Mouse (Mus musculus) forebrain, embryonic 15.5 days (tissue): Measurements from ENCODE around the gene C2cd5. TPM values are rescaled to one million over a fixed set of nuclear protein-coding genes. Genes with fewer than 3 reads are reported as not detected.

ENCODE experiments used
- ATAC-seq: fragments of 200-750 bp; cut with Nextera tagmentation; replicated peaks from 2 replicates; pipeline ENCODE4 v1.8.0; 2017; ENCODE audit warnings: mild to moderate bottlenecking, moderate TSS enrichment, moderate library complexity
- H3K27ac ChIP-seq: fragments of 300-500 bp; sonication (generic); replicated peaks from 2 replicates; pipeline ENCODE4 v1.5.1; 2015; ENCODE audit warnings: mild to moderate bottlenecking, inconsistent platforms
- H3K27me3 ChIP-seq: fragments of 300-500 bp; sonication (generic); 2 replicates; pipeline ENCODE4 v1.6.1; 2015; ENCODE audit warnings: inconsistent platforms
- H3K36me3 ChIP-seq: fragments of 300-500 bp; sonication (generic); 2 replicates; pipeline ENCODE4 v1.6.1; 2015; ENCODE audit warnings: mild to moderate bottlenecking, inconsistent platforms
- H3K4me1 ChIP-seq: fragments of 300-500 bp; sonication (generic); 2 replicates; pipeline ENCODE4 v1.6.1; 2015; ENCODE audit warnings: inconsistent platforms
- H3K4me2 ChIP-seq: fragments of 300-500 bp; sonication (generic); replicated peaks from 2 replicates; pipeline ENCODE4 v1.6.1; 2015; ENCODE audit warnings: mild to moderate bottlenecking, inconsistent platforms
- H3K4me3 ChIP-seq: fragments of 300-500 bp; sonication (generic); 2 replicates; pipeline ENCODE4 v1.5.1; 2015; ENCODE audit warnings: mild to moderate bottlenecking, inconsistent platforms
- H3K9ac ChIP-seq: fragments of 300-500 bp; sonication (generic); replicated peaks from 2 replicates; pipeline ENCODE4 v1.6.1; 2015; ENCODE audit warnings: mild to moderate bottlenecking, inconsistent platforms
- H3K9me3 ChIP-seq: fragments of 300-500 bp; sonication (generic); 2 replicates; pipeline ENCODE4 v1.6.1; 2016; ENCODE audit warnings: inconsistent platforms
- WGBS: fragments of 180-500 bp; shearing (Covaris S2); methylation state at CpG from one replicate; pipeline ENCODE4 v1.1.7; 2015; ENCODE audit warnings: mixed read lengths; 5-methylcytosine and 5-hydroxymethylcytosine counted together
- polyA plus RNA-seq: library from polyadenylated mRNA; unstranded; fragments of >200 nt; fragmentation: Nextera tagmentation; extraction: Ambion mirVana; gene quantifications from 2 replicates; pipeline ENCODE4 v1.2.1, GENCODE M21; 2015

C2cd5 gene
- polyA plus RNA-seq, 1 experiment from 2014 or later, result 44.9 TPM

DNA sequence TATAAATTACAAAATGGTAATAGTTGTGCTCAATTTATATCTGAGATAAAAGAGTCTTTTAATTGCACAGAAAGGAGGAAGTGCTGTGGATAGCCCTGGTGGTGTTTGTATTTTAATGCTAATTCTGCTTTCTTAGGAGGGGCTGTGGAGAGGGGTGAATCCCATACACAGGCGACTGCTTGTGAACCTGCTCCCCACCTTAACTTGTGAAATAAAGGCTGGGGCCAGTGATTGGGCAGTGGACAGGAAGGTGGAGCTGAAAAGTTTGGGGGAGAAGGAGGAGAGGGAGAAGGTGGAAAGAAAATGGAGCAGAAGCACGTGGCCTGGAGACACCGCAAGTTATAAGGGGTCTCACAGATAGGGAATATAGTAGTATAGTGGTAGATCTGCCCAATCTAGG lies 103.1 kb downstream of the C2cd5 start:
- no peaks in the 10 kb centered on the region for H3K36me3 ChIP-seq
- H3K4me3 ChIP-seq, result no peak overlapping the region

DNA sequence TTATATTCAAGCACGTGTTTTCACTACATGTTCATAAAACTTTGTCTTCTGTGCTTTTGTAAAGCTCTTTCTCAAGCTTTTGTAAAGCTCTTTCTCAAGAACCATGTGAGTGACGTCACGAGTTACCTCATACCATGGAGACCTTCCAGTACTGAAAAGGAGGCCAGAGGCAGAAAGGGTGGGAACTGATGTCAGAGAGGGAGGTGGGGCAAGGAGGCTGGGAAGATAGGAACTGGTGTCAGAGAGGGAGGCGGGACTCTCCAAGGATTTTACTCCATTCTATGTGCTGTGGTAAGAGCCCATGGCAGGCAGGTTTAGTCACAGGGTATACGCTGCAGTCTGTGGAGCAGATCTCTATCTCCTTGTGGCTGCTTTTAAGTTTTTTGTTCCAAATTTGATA lies 104.4 kb downstream of the C2cd5 start:
- 47% methylated on average over 5 of the region's 5 CpGs for WGBS
- H3K4me1 ChIP-seq, result peaks cover 11% of the 10 kb centered on the region
- H3K9me3 ChIP-seq, result no peaks in the 10 kb centered on the region
- H3K36me3 ChIP-seq, result no peaks in the 10 kb centered on the region
- H3K4me3 ChIP-seq, result no peak overlapping the region
- H3K27ac ChIP-seq, result no peak overlapping the region
- no peak for ATAC-seq
- no peak overlapping the region for H3K4me2 ChIP-seq
- H3K9ac ChIP-seq, result no peak overlapping the region
- peaks cover 7% of the 10 kb centered on the region; the same call in 1 of the 2 replicates for H3K27me3 ChIP-seq

More for the DNA sequence above, 103.1 kb downstream of the C2cd5 start:
- 0 out of 2 replicates have a peak, but pooled peaks cover 3% of the 10 kb centered on the region for H3K27me3 ChIP-seq
- H3K4me1 ChIP-seq, result peaks cover 11% of the 10 kb centered on the region
- WGBS, result 71% methylated on average over 3 of the region's 3 CpGs
- no peak overlapping the region for H3K4me2 ChIP-seq
- H3K27ac ChIP-seq, result no peak overlapping the region
- no peak for ATAC-seq
- no peak overlapping the region for H3K9ac ChIP-seq
- no peaks in the 10 kb centered on the region for H3K9me3 ChIP-seq

DNA sequence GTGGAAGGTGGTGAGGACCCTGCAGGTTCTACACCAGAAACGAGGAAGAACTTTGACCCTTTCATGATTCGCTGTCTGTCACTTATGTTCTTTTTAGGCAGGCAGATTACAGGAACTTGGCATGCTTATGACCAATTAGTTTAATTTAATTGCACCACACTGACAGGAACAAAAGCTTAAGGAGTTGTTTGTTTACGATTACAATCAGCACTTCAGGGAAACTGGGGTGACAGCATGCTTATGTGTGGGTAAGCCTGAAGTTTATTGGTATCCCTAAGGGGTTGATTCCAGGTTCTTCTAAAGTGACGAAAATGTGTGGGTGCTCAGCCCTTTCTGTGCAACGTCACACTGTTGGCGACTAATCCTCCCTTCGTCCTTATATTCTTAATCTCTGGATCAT lies 105.1 kb downstream of the C2cd5 start:
- no peaks in the 10 kb centered on the region for H3K9me3 ChIP-seq
- H3K4me2 ChIP-seq, result no peak overlapping the region
- peaks cover 11% of the 10 kb centered on the region for H3K4me1 ChIP-seq
- no peak overlapping the region for H3K9ac ChIP-seq
- no peaks in the 10 kb centered on the region for H3K36me3 ChIP-seq
- no peak overlapping the region for H3K27ac ChIP-seq
- H3K4me3 ChIP-seq, result no peak overlapping the region
- ATAC-seq, result peak; percentile 42
- WGBS, result 30% methylated on average over 7 of the region's 7 CpGs
- peaks cover 9% of the 10 kb centered on the region; the same call in 1 of the 2 replicates for H3K27me3 ChIP-seq

DNA sequence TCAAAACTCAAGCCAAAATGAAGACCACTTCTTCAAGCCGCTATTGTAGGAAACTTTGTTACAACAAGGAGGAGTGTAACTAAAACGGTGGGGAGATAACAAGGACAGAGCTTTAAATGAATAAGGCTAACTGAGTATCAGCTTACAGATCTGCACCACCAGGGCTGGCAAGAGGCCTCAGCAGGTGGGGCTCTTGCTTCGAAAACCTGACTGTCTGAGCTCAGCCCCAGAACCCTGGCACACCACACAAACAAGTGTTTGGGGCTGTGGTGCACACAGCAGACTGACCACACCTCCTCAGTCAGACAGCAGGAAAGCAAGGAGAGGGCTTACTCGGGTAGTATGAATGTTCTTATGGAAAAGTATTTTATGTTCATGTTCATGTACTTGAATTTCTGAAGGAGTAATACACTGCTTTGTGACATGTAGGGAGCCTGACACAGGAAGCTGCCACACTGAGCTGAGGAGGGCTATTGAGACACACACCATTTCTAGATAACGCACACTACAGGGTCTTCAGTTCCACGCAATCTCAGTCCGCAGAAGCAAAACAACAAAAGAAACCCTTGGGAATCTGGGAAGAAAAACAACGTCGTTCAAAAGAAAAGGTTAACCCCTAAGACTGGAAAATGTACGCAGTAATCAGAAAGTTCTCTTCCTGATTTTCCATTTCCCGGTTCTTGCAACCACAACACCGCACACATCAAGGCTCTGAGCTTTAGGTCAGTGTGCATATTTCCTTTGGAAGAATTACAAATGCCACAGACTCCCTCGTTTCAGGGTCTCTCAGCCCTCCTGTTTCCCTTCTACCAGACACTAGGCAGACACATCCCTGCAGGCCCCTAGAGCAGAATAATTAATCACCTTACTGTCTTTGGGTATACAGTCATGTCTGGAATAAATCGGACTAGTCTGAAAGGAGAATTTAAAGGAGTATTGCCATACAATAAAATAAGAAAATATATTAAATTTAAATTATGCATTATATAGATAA lies 105.9 kb downstream of the C2cd5 start:
- WGBS, result 31% methylated on average over 14 of the region's 14 CpGs
- Histone ChIP-seq H3K4me1 (peaks cover 11% of the 10 kb centered on the region), H3K27me3 (peaks cover 9% of the 10 kb centered on the region; the same call in 1 of the 2 replicates), H3K4me2 (no peak overlapping the region), H3K4me3 (no peak overlapping the region), H3K9ac (no peak overlapping the region), H3K36me3 (no peaks in the 10 kb centered on the region), H3K9me3 (no peaks in the 10 kb centered on the region), H3K27ac (no peak overlapping the region)
- no peak for ATAC-seq

DNA sequence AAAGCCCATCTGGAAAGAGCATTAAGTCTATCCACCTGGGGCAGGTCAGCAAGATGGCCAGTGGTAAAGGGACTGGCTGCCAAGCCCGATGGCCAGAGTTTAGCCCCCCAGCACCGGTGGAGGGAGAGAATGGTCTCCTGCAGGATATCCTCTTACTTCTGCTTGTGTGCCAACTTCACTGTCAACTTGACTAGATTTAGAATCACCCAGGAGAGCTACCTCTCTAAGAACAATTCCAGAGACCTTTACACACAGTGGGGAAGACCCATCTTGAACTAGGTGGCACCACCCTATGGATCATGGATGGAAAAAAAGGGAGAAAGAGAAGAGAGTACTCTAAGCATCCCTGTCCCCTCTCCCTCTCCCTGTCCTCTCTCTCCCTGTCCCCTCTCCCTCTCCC lies 107.0 kb downstream of the C2cd5 start:
- Histone ChIP-seq H3K27me3 (peaks cover 9% of the 10 kb centered on the region; the same call in 1 of the 2 replicates), H3K9ac (no peak overlapping the region), H3K9me3 (no peaks in the 10 kb centered on the region), H3K4me3 (no peak overlapping the region), H3K4me1 (peaks cover 11% of the 10 kb centered on the region), H3K36me3 (no peaks in the 10 kb centered on the region), H3K4me2 (no peak overlapping the region), H3K27ac (no peak overlapping the region)
- 84% methylated on average over 2 of the region's 2 CpGs for WGBS
- ATAC-seq, result no peak

DNA sequence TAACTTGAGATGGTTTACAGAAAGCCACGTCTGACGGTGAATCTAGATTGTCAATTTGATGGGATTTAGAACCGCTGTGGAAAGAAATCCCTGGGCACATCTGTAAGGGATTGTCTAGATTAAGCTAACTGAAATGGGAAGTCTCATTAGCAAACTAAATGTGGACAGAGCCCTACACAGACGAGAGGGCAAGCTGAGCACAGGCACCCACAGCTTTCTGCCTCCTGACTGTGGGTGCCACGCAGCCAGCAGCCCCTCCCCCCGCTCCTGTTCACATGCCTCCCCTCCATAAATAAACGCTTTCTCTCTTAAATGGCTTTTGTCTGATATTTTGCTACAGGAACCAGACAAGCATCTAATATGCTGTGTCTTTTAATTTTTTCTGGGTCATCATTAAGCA lies 107.8 kb downstream of the C2cd5 start:
- ATAC-seq, result no peak
- no peak overlapping the region for H3K9ac ChIP-seq
- no peaks in the 10 kb centered on the region for H3K36me3 ChIP-seq
- no peak overlapping the region for H3K4me2 ChIP-seq
- WGBS, result 45% methylated on average over 7 of the region's 7 CpGs
- no peaks in the 10 kb centered on the region for H3K9me3 ChIP-seq
- no peak overlapping the region for H3K27ac ChIP-seq
- peaks cover 11% of the 10 kb centered on the region for H3K4me1 ChIP-seq
- H3K27me3 ChIP-seq, result peaks cover 9% of the 10 kb centered on the region; the same call in 1 of the 2 replicates
- H3K4me3 ChIP-seq, result no peak overlapping the region

DNA sequence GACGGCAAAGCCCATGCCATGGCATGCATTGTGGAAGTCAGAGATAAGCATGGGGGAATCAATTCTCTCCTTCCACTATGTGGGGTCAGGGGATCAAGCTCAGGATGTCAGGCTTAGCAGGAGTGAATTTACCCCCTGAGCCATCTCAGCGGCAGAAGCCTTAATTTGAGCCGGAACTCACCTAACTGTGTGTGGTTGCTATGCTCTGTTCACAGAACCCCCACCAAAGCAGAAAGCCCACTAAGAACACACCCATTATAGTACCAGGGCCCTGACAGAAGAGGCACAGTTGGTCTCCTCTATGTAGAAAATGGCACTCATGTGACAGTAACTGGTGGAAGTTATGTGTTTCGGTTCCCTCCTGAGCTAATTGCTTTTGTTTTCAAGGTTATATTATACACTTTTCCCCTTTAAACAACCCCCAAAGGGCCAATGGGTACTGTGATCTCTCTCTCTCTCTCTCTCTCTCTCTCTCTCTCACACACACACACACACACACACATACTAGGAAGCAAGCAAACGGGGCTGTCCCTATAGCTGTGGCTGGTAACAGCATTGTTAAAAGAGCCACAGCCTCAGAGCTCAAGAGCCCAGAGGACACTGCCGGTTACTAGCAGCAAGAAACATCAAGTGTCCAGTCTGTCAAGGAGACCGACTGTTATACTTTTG lies 108.4 kb downstream of the C2cd5 start:
- no peaks in the 10 kb centered on the region for H3K9me3 ChIP-seq
- no peak overlapping the region for H3K9ac ChIP-seq
- H3K4me2 ChIP-seq, result no peak overlapping the region
- H3K4me1 ChIP-seq, result peaks cover 11% of the 10 kb centered on the region
- no peak overlapping the region for H3K4me3 ChIP-seq
- H3K27me3 ChIP-seq, result peaks cover 9% of the 10 kb centered on the region; the same call in 1 of the 2 replicates
- H3K27ac ChIP-seq, result no peak overlapping the region
- no peaks in the 10 kb centered on the region for H3K36me3 ChIP-seq
- ATAC-seq, result no peak
- 48% methylated on average over 7 of the region's 7 CpGs for whole genome bisulfite sequencing

DNA sequence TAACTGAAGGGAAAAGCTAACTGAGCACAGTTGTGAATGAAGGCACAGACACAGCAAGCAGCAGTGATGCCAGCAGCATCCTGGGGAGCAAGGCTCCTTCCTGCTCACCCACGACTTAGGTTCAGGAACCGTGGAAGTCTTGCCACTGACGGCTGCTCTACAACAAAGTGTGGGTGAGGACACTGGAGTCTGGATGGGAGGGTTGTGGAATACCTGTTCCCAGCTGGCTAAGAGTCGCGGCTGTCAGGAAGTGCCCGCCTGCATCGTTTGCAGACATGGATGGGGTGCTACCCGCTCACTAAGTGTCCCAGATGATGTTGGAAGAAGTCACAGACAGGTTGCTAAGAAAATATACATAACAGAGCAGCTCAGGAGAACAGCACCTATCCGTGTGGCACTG lies 109.4 kb downstream of the C2cd5 start:
- Histone ChIP-seq H3K4me2 (no peak overlapping the region), H3K4me1 (peaks cover 11% of the 10 kb centered on the region), H3K27me3 (peaks cover 9% of the 10 kb centered on the region; the same call in 1 of the 2 replicates), H3K9me3 (no peaks in the 10 kb centered on the region), H3K27ac (no peak overlapping the region), H3K36me3 (no peaks in the 10 kb centered on the region), H3K4me3 (no peak overlapping the region), H3K9ac (no peak overlapping the region)
- 86% methylated on average over 9 of the region's 9 CpGs for WGBS
- no peak for ATAC-seq

DNA sequence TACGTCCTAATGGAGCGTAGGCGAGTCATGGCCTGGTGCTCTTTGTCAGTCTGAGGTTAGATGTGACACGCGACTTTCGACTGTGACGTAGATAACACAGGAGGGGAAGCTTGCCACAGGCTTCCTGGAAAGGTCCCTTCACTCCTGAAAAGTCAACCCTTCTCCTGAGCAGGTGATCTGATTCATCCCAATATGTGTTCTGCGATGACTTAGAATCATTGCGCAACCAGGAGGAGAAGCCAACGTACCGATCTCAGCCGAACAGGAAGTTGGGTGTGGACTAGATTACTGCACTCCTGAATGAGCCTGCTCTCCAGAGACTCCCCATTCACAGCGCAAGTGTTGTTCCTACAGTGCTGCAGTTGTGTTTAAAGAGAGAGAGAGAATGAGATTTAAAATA lies 110.4 kb downstream of the C2cd5 start:
- WGBS, result 93% methylated on average over 13 of the region's 13 CpGs
- H3K9me3 ChIP-seq, result no peaks in the 10 kb centered on the region
- no peak overlapping the region for H3K27ac ChIP-seq
- no peak for ATAC-seq
- no peak overlapping the region for H3K9ac ChIP-seq
- H3K4me3 ChIP-seq, result no peak overlapping the region
- H3K4me2 ChIP-seq, result no peak overlapping the region
- H3K4me1 ChIP-seq, result 0 out of 2 replicates have a peak, but pooled peaks cover 4% of the 10 kb centered on the region
- H3K36me3 ChIP-seq, result no peaks in the 10 kb centered on the region
- peaks cover 9% of the 10 kb centered on the region; the same call in 1 of the 2 replicates for H3K27me3 ChIP-seq

DNA sequence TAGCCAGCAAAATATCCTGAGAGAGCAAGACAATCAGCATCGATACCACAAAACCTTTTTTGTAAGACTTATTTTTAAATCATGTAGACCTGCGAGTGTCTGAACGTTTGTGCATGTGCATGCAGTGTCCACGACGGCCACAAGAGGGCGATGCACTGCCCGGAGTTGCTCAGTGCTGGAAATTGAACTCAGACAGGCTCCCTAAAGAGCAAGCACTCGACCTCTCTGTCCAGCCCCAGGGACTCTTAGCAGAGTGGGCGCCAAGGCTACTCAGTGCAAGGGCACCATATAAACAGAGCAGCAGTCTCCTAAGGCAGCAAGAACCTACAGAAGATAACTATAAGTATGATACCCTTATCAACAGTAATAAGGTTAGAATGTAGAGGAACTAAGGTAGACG lies 111.2 kb downstream of the C2cd5 start:
- H3K9me3 ChIP-seq, result no peaks in the 10 kb centered on the region
- H3K27me3 ChIP-seq, result peaks cover 9% of the 10 kb centered on the region; the same call in 1 of the 2 replicates
- no peak overlapping the region for H3K4me3 ChIP-seq
- H3K4me1 ChIP-seq, result no peaks in the 10 kb centered on the region
- H3K4me2 ChIP-seq, result no peak overlapping the region
- no peaks in the 10 kb centered on the region for H3K36me3 ChIP-seq
- H3K27ac ChIP-seq, result no peak overlapping the region
- no peak; the same call in 1 of the 2 replicates for ATAC-seq
- H3K9ac ChIP-seq, result no peak overlapping the region
- WGBS, result 23% methylated on average over 10 of the region's 10 CpGs

DNA sequence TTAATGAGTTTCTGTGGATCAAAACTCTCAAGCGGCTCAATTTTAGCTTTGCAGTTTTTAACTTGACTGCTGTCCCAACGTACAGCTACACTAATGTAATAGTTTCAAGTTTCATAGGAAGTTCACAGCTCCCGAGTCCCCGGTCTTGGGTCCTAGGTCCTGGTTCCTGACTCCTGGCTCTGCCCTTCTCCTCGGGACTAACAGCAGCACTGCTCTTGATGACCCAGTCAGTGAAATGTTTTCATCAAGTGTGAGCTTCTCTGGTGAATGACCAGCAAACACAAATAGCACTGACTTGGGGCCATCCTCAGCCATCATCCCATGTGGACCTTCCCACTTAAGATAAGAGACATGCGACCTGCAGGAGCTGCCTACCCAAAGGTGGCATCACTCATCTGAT lies 111.7 kb downstream of the C2cd5 start:
- peaks cover 9% of the 10 kb centered on the region; the same call in 1 of the 2 replicates for H3K27me3 ChIP-seq
- H3K4me3 ChIP-seq, result no peak overlapping the region
- no peaks in the 10 kb centered on the region for H3K9me3 ChIP-seq
- H3K4me1 ChIP-seq, result no peaks in the 10 kb centered on the region
- 77% methylated on average over 6 of the region's 6 CpGs for WGBS
- H3K36me3 ChIP-seq, result no peaks in the 10 kb centered on the region
- no peak overlapping the region for H3K4me2 ChIP-seq
- no peak for ATAC-seq
- H3K9ac ChIP-seq, result no peak overlapping the region
- H3K27ac ChIP-seq, result no peak overlapping the region

DNA sequence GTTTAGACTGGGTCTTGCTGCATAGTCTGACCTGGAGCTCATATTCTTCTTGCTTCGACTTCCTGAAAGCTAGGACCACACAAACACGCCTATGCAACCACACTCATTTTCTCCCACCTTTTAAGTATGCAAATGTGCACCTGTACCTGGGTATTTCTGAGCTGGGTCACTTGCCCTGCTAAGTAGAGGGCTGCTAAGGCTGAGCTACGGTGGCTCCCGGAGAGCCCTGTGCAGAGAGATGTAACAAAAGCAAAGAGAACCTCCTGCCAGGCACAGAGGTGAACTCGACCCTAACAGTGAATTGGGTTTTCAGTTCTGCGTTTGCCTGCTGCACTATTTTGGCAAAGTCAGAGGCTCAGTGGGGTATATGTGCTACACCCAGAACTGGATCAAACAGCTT lies 112.3 kb downstream of the C2cd5 start:
- H3K36me3 ChIP-seq, result no peaks in the 10 kb centered on the region
- no peak overlapping the region for H3K4me3 ChIP-seq
- H3K27me3 ChIP-seq, result peaks cover 9% of the 10 kb centered on the region; the same call in 1 of the 2 replicates
- no peak overlapping the region for H3K9ac ChIP-seq
- WGBS, result 65% methylated on average over 6 of the region's 6 CpGs
- H3K27ac ChIP-seq, result no peak overlapping the region
- no peak for ATAC-seq
- H3K4me2 ChIP-seq, result no peak overlapping the region
- no peaks in the 10 kb centered on the region for H3K9me3 ChIP-seq
- H3K4me1 ChIP-seq, result no peaks in the 10 kb centered on the region
